Mouse (Mus musculus) MEL (cell line): ENCODE measurements around the gene Gosr2. TPM values are rescaled to one million over a fixed set of nuclear protein-coding genes. Genes with fewer than 3 reads are reported as not detected.

ENCODE experiments used
- DNase-seq: peaks from one replicate; pipeline ENCODE4 v3.0.0; 2011; ENCODE audit warnings: low read depth, low spot score
- H3K27ac ChIP-seq: 2 replicates; pipeline ENCODE4 v1.5.1; 2012; ENCODE audit warnings: low read depth, mild to moderate bottlenecking, control low read depth, low read length, moderate library complexity; ENCODE audit not compliant: control insufficient read depth
- H3K27me3 ChIP-seq, 2 experiments: fragments of 150-350 bp in 1 of 2; sonication (generic) in 1 of 2; 2 replicates each; pipeline ENCODE4 v1.6.1; 2012; ENCODE audit warnings: low read length in 2 of 2, mild to moderate bottlenecking in 2 of 2, improper control_type of control experiment in 1 of 2, moderate library complexity in 1 of 2; ENCODE audit not compliant: insufficient read depth in 2 of 2, control insufficient read depth in 1 of 2
- H3K36me3 ChIP-seq, 2 experiments: 2 replicates each; pipeline ENCODE4 v1.6.1; 2012 to 2014; ENCODE audit warnings: low read length in 2 of 2, improper control_type of control experiment in 1 of 2, inconsistent platforms in 1 of 2, mild to moderate bottlenecking in 1 of 2; ENCODE audit not compliant: insufficient read depth in 2 of 2, control insufficient read depth in 1 of 2
- H3K4me1 ChIP-seq, 2 experiments: fragments of 150-350 bp in 1 of 2; sonication (generic) in 1 of 2; 2 replicates each; pipeline ENCODE4 v1.6.1; 2012; ENCODE audit warnings: low read length in 2 of 2, improper control_type of control experiment in 1 of 2, mild to moderate bottlenecking in 1 of 2; ENCODE audit not compliant: insufficient read depth in 2 of 2, control insufficient read depth in 1 of 2
- H3K4me3 ChIP-seq, 2 experiments: fragments of 150-350 bp in 1 of 2; sonication (generic) in 1 of 2; 2 replicates each; pipeline ENCODE4 v1.5.1; 2012; ENCODE audit warnings: low read depth in 2 of 2, low read length in 2 of 2, mild to moderate bottlenecking in 2 of 2, moderate library complexity in 2 of 2, control low read depth in 1 of 2, improper control_type of control experiment in 1 of 2; ENCODE audit not compliant: control insufficient read depth in 1 of 2, insufficient read depth in 1 of 2
- H3K79me2 ChIP-seq: 2 replicates; pipeline ENCODE4 v1.6.1; 2012; ENCODE audit warnings: mild to moderate bottlenecking, low read length, moderate library complexity; ENCODE audit not compliant: control insufficient read depth, poor library complexity, insufficient read depth
- H3K9ac ChIP-seq: 2 replicates; pipeline ENCODE4 v1.6.1; 2012; ENCODE audit warnings: low read depth, mild to moderate bottlenecking, control low read depth, low read length, moderate library complexity; ENCODE audit not compliant: control insufficient read depth, poor library complexity, severe bottlenecking
- H3K9me3 ChIP-seq: fragments of 150-350 bp; sonication (generic); replicated peaks from 2 replicates; pipeline ENCODE4 v1.6.1; 2012; ENCODE audit warnings: mild to moderate bottlenecking, low read length, improper control_type of control experiment, moderate library complexity; ENCODE audit not compliant: insufficient read depth
- CHD2 ChIP-seq: IDR thresholded peaks from 2 replicates; pipeline ENCODE4 v1.6.1; 2011; ENCODE audit warnings: low read length, improper control_type of control experiment
- ELF1 ChIP-seq: IDR thresholded peaks from 2 replicates; pipeline ENCODE4 v1.6.1; 2014; ENCODE audit warnings: low read depth, mild to moderate bottlenecking, inconsistent platforms, low read length, improper control_type of control experiment, moderate library complexity
- EP300 ChIP-seq, 2 experiments: IDR thresholded peaks; 2 replicates each; pipeline ENCODE4 v1.6.1; 2011; ENCODE audit warnings: improper control_type of control experiment in 2 of 2, low read length in 2 of 2, low read depth in 1 of 2, mild to moderate bottlenecking in 1 of 2
- GATA1 ChIP-seq: IDR thresholded peaks from 2 replicates; pipeline ENCODE4 v1.6.1; 2011; ENCODE audit warnings: low read depth, low read length, improper control_type of control experiment
- JUND ChIP-seq: IDR thresholded peaks from 2 replicates; pipeline ENCODE4 v1.6.1; 2011; ENCODE audit warnings: low read depth, mild to moderate bottlenecking, improper control_type of control experiment, low read length
- KAT2A ChIP-seq: conservative IDR thresholded peaks from 2 replicates; pipeline ENCODE4 v1.6.1; 2012; ENCODE audit warnings: low read depth, low read length, improper control_type of control experiment, inconsistent platforms
- MAFK ChIP-seq: IDR thresholded peaks from 2 replicates; pipeline ENCODE4 v1.6.1; 2011; ENCODE audit warnings: low read depth, mild to moderate bottlenecking, low read length, improper control_type of control experiment, borderline replicate concordance
- MAZ ChIP-seq: IDR thresholded peaks from 2 replicates; pipeline ENCODE4 v1.6.1; 2012; ENCODE audit warnings: low read depth, mild to moderate bottlenecking, inconsistent platforms, low read length, improper control_type of control experiment
- MYB ChIP-seq: IDR thresholded peaks from 2 replicates; pipeline ENCODE4 v1.6.1; 2011; ENCODE audit warnings: mild to moderate bottlenecking, low read depth, low read length, improper control_type of control experiment
- MYC ChIP-seq: IDR thresholded peaks from 2 replicates; pipeline ENCODE4 v1.6.1; 2011; ENCODE audit warnings: low read depth, mild to moderate bottlenecking, low read length, improper control_type of control experiment, moderate library complexity
- NRF1 ChIP-seq: IDR thresholded peaks from 2 replicates; pipeline ENCODE4 v1.6.1; 2014; ENCODE audit warnings: low read depth, mild to moderate bottlenecking, inconsistent platforms, low read length, improper control_type of control experiment, moderate library complexity; ENCODE audit not compliant: poor library complexity, insufficient read depth, severe bottlenecking
- RAD21 ChIP-seq: IDR thresholded peaks from 2 replicates; pipeline ENCODE4 v1.6.1; 2011; ENCODE audit warnings: mild to moderate bottlenecking, low read depth, low read length, improper control_type of control experiment
- SIN3A ChIP-seq: IDR thresholded peaks from 2 replicates; pipeline ENCODE4 v1.6.1; 2012; ENCODE audit warnings: low read length, improper control_type of control experiment, inconsistent platforms
- SMC3 ChIP-seq: IDR thresholded peaks from 2 replicates; pipeline ENCODE4 v1.6.1; 2011; ENCODE audit warnings: low read depth, low read length, improper control_type of control experiment
- TAL1 ChIP-seq: IDR thresholded peaks from 2 replicates; pipeline ENCODE4 v1.6.1; 2012; ENCODE audit warnings: mild to moderate bottlenecking, inconsistent platforms, low read length, moderate library complexity, mixed read lengths
- USF1 ChIP-seq: IDR thresholded peaks from 2 replicates; pipeline ENCODE4 v1.6.1; 2014; ENCODE audit warnings: low read depth, mild to moderate bottlenecking, inconsistent platforms, low read length, improper control_type of control experiment, moderate library complexity
- ZNF384 ChIP-seq: IDR thresholded peaks from 2 replicates; pipeline ENCODE4 v1.6.1; 2012; ENCODE audit warnings: low read depth, mild to moderate bottlenecking, inconsistent platforms, low read length, improper control_type of control experiment
- polyA plus RNA-seq, 2 experiments: library from polyadenylated mRNA; stranded (reverse) in 1 of 2; unstranded in 1 of 2; fragments of >175 nt in 1 of 2; fragments of >200 nt in 1 of 2; gene quantifications; 2 replicates each; pipeline versions ENCODE4 v1.2.1 to v1.2.4; 2012; ENCODE audit warnings: low replicate concordance in 2 of 2, low read depth in 1 of 2; ENCODE audit not compliant: insufficient read length in 2 of 2, insufficient read depth in 1 of 2, missing spikeins in 1 of 2
- total RNA-seq: library from RNA; depleted of rRNA; stranded (reverse); fragments of 300-350 nt; gene quantifications from 2 replicates; pipeline ENCODE4 v1.2.3, GENCODE M21; 2012

The Gosr2 gene
- total and polyA plus RNA-seq, 3 experiments: 101 to 149 TPM; not detected in 1

- TF ChIP-seq CHD2 (no peak; the same call in 1 of the 2 replicates), NRF1 (0 out of 2 replicates have a peak, but pooled peaks have one; percentile 7), TAL1 (no peak), ELF1 (peak; percentile 97)
These were observed at the start of gene Gosr2 (continued) for GRCm38 (mm10) chr11:103697565-103698176.

- no peaks in the 10 kb centered on the region for H3K4me1 ChIP-seq
- H3K79me2 ChIP-seq: no peaks in the 10 kb centered on the region
- H3K4me3 ChIP-seq: no peak overlapping the region
- H3K27me3 ChIP-seq: no peaks in the 10 kb centered on the region
- H3K9me3 ChIP-seq: no peaks in the 10 kb centered on the region
- no peaks in the 10 kb centered on the region for H3K36me3 ChIP-seq
- TF ChIP-seq GATA1: no peak
- no peak for TF ChIP-seq CHD2
- TF ChIP-seq JUND: no peak
- TF ChIP-seq NRF1: no peak
- H3K9ac ChIP-seq: no peak overlapping the region
- DNase-seq: no peak
- no peak overlapping the region for H3K27ac ChIP-seq
These were observed 37.5 kb upstream of the Gosr2 start for GRCm38 (mm10) chr11:103735046-103735781.

- Histone ChIP-seq H3K9ac (no peak overlapping the region), H3K79me2 (no peaks in the 10 kb centered on the region), H3K36me3 (no peaks in the 10 kb centered on the region), H3K4me3 (no peak overlapping the region), H3K4me1 (no peaks in the 10 kb centered on the region), H3K27me3 (no peaks in the 10 kb centered on the region), H3K9me3 (no peaks in the 10 kb centered on the region), H3K27ac (no peak overlapping the region)
- no peak for DNase-seq
- TF ChIP-seq RAD21 (no peak), MAZ (no peak), MYC (no peak), SIN3A (no peak), USF1 (no peak), SMC3 (no peak), MYB (no peak), ZNF384 (no peak), MAFK (no peak), KAT2A (no peak), EP300 (IDR thresholded peaks at IDR 0.05; ENCODE audit: low read depth in 1 of 2, low read length in 2 of 2) (no peak)
These were observed 36.8 kb upstream of the Gosr2 start for GRCm38 (mm10) chr11:103734411-103735045.
